Mouse (Mus musculus): Measurements from ENCODE around the gene F12. TPM values are rescaled to one million over a fixed set of nuclear protein-coding genes. Genes with fewer than 3 reads are reported as not detected.
A peak's percentile ranks its signal among the peaks of the same experiment; 100 is the strongest.

F12 gene
- polyA plus RNA-seq, 1 experiment from 2014 or later = 0.41 TPM

DNA sequence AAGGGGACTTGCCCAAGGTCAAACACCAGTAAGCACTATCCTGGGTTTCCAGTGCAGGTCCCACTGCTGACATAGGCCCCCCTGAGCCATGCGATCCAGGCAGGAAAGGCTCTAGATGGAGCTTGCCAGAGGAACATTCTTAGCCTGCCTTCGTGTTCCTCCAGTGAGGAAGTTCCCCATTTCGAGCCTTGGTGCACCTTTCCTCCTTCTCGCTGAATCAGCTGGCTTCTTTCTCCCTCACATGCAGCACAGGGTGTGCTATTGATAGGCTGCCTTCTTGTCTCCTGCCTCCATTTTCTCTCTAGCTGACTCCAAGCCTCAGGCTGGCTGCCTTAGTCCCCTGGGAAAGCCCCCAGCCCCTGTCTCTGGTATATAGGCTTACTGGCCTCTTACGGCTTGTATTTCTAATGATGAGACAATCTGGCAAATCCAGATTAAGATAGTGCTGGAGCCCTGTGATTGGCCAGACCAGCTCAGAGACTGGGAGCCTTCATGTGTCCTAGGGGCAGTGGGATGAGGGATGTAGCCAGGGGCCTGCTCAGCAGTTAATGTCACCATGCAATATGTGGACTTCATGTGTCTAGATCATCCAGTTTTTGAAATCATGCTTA lies 39.3 kb upstream of the F12 start:
- no peak overlapping the region for H3K4me3 ChIP-seq (ENCODE audit: low read depth, low read length)
- H3K4me2 ChIP-seq (replicated peaks; ENCODE audit: low read depth) = no peak overlapping the region
- H3K9ac ChIP-seq (ENCODE audit: low read length) = no peak overlapping the region
- 67% methylated on average over 5 of the region's 5 CpGs for WGBS
- TF ChIP-seq EP300 (optimal IDR thresholded peaks at IDR 0.05) = no peak
- no peak for TF ChIP-seq CTCF (IDR thresholded peaks at IDR 0.05; ENCODE audit: low read depth)
- ATAC-seq (ENCODE audit: low FRiP score, low TSS enrichment) = no peak
- H3K27ac ChIP-seq (replicated peaks) = no peak overlapping the region
- H3K27me3 ChIP-seq (ENCODE audit: control insufficient read depth, insufficient read depth, low read length) = no peaks in the 10 kb centered on the region
- H3K36me3 ChIP-seq (ENCODE audit: control insufficient read depth, insufficient read depth, low read length) = no peaks in the 10 kb centered on the region; the same call in none of the 2 replicates
- H3K4me1 ChIP-seq (replicated peaks; ENCODE audit: control insufficient read depth, insufficient read depth) = 0 out of 2 replicates have a peak, but pooled peaks cover 5% of the 10 kb centered on the region
- H3K9me3 ChIP-seq (ENCODE audit: control insufficient read depth, low read length) = no peaks in the 10 kb centered on the region
- DNase-seq (ENCODE audit: low spot score) = no peak

DNA sequence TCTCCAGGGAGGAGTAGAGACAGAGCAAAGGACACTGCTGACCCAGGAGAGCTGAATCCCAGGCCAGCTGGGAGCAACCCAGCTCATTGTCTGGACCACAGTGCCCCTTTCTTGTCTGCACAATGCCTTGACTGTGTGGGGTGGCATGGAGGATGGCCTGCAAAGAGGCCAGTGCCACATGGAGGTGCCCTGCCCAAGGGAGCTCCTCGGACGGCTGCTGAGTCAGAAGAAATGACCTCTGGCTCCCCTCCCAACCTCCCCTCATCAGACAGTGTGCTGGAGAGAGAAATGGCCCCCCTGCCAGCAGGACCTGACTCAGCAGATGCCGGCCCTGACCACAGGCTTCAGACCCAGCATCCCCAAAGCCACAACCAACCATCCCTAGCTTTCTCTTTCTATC lies 38.6 kb upstream of the F12 start:
- no peak overlapping the region for H3K9ac ChIP-seq (ENCODE audit: low read length)
- no peaks in the 10 kb centered on the region for H3K27me3 ChIP-seq (ENCODE audit: control insufficient read depth, insufficient read depth, low read length)
- H3K4me2 ChIP-seq (replicated peaks; ENCODE audit: low read depth) = 0 out of 2 replicates have a peak overlapping the region, but pooled peaks have one; percentile 96
- DNase-seq (ENCODE audit: low spot score) = no peak
- no peaks in the 10 kb centered on the region; the same call in none of the 2 replicates for H3K36me3 ChIP-seq (ENCODE audit: control insufficient read depth, insufficient read depth, low read length)
- H3K4me3 ChIP-seq (ENCODE audit: low read depth, low read length) = no peak overlapping the region; the same call in 1 of the 2 replicates
- 0 out of 2 replicates have a peak, but pooled peaks have one; percentile 9 for ATAC-seq (ENCODE audit: low FRiP score, low TSS enrichment)
- 20% methylated on average over 3 of the region's 3 CpGs for WGBS
- no peaks in the 10 kb centered on the region for H3K9me3 ChIP-seq (ENCODE audit: control insufficient read depth, low read length)
- 0 out of 2 replicates have a peak, but pooled peaks cover 5% of the 10 kb centered on the region for H3K4me1 ChIP-seq (replicated peaks; ENCODE audit: control insufficient read depth, insufficient read depth)
- no peak overlapping the region for H3K27ac ChIP-seq (replicated peaks)
- TF ChIP-seq EP300 (optimal IDR thresholded peaks at IDR 0.05) = no peak
- no peak for TF ChIP-seq CTCF (IDR thresholded peaks at IDR 0.05; ENCODE audit: low read depth)

DNA sequence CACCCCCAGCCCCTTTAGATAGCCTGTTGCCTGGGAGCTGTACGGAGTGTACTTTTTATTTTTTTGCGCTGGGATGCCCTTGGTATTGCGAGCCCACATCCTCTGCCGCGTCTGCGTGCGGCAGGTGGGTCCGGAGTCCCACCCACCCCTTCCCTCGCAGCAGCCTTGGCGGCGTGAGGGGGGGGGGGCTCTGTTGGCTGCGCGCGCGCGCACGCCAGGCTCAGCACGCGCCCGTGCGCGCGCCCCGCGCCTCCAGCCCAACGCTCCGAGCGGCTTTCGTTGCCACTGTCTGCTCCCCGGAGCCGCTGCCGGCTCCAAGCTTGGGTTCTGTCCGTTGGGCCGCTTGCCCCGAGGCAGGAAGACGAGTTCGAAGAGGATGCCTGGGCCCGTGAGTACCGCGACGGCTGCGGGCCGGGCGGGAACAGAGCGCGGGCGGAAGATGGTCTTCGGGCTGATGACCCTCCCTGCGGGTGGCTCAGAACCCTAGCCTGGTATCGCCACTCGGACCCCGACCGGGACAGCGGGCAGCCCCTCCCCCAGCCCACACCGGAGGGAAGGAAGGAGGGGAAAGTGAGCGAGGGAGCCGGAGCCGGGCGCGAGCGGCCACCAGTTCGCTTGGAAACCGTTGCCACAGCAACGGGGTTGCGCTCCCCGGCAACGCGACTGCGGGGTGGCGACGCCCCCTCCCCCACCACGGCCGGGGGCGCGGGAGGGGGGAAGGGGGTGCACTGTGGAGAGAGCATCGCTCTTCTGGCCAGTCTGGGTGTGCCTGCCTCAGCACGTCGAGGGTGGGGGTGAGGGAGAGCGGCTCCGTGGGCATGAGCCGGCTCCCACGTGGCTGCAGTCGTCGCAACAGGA lies 37.7 kb upstream of the F12 start, which contains the start of gene Prr7:
Gene Prr7 (plus strand): TSS at position 241 of the 858 bp plus-strand sequence.
- H3K9me3 ChIP-seq (ENCODE audit: control insufficient read depth, low read length) = no peaks in the 10 kb centered on the region
- 0 out of 2 replicates have a peak, but pooled peaks cover 5% of the 10 kb centered on the region for H3K4me1 ChIP-seq (replicated peaks; ENCODE audit: control insufficient read depth, insufficient read depth)
- H3K27ac ChIP-seq (replicated peaks) = 0 out of 2 replicates have a peak within 1 kb of the TSS, but pooled peaks have one; percentile 24
- H3K4me3 ChIP-seq (ENCODE audit: low read depth, low read length) = peak within 1 kb of the TSS; percentile 55
- ATAC-seq (ENCODE audit: low FRiP score, low TSS enrichment) (peak; percentile 38; the same call in 1 of the 2 replicates), DNase-seq (ENCODE audit: low spot score) (peak; percentile 42)
- H3K4me2 ChIP-seq (replicated peaks; ENCODE audit: low read depth) = peak within 1 kb of the TSS; percentile 96
- WGBS = under 1% methylated on average over 76 of the region's 84 CpGs
- H3K9ac ChIP-seq (ENCODE audit: low read length) = peak within 1 kb of the TSS; percentile 65
- peaks cover 4% of the 10 kb centered on the region for H3K36me3 ChIP-seq (ENCODE audit: control insufficient read depth, insufficient read depth, low read length)
- no peak for TF ChIP-seq EP300 (optimal IDR thresholded peaks at IDR 0.05)
- TF ChIP-seq CTCF (IDR thresholded peaks at IDR 0.05; ENCODE audit: low read depth) = no peak
- H3K27me3 ChIP-seq (ENCODE audit: control insufficient read depth, insufficient read depth, low read length) = no peaks in the 10 kb centered on the region

DNA sequence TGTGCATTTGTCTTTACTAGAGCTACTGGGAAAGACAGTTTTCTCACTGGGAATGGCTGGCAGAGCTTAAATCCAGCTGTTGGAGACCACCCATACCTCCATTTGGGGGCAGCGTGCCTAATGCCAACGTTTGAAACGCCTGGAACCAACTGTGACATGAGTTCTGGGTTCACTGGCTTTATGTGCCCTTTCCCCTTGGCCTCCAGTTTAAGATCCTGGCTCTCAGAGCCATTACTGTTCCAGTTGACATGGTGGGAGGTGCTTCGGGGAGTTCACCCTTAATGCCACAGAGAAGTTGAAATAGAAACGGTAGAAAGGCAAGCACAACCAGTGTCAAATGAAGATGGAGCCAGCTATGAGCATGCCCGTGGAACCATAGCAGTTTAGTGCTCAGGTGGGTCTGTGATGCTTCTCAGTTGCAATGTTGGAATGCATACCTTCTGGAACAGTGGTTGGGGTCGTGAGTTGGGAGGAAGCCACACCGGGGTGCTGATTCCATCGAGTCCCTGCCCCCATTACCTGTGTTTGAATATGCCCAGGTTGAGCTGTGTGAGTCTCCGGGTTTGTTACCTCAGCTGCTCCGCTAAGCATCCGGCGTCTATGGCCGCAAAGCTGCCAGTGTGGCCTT lies 36.9 kb upstream of the F12 start:
- 0 out of 2 replicates have a peak, but pooled peaks cover 5% of the 10 kb centered on the region for H3K4me1 ChIP-seq (replicated peaks; ENCODE audit: control insufficient read depth, insufficient read depth)
- peak overlapping the region; percentile 65; the same call in 1 of the 2 replicates for H3K9ac ChIP-seq (ENCODE audit: low read length)
- peaks cover 6% of the 10 kb centered on the region for H3K36me3 ChIP-seq (ENCODE audit: control insufficient read depth, insufficient read depth, low read length)
- H3K4me3 ChIP-seq (ENCODE audit: low read depth, low read length) = peak overlapping the region; percentile 55
- TF ChIP-seq CTCF (IDR thresholded peaks at IDR 0.05; ENCODE audit: low read depth) (no peak), EP300 (optimal IDR thresholded peaks at IDR 0.05) (no peak)
- WGBS = 14% methylated on average over 14 of the region's 14 CpGs
- no peaks in the 10 kb centered on the region for H3K27me3 ChIP-seq (ENCODE audit: control insufficient read depth, insufficient read depth, low read length)
- ATAC-seq (ENCODE audit: low FRiP score, low TSS enrichment) (0 out of 2 replicates have a peak, but pooled peaks have one; percentile 1), DNase-seq (ENCODE audit: low spot score) (no peak)
- peak overlapping the region; percentile 96 for H3K4me2 ChIP-seq (replicated peaks; ENCODE audit: low read depth)
- H3K27ac ChIP-seq (replicated peaks) = no peak overlapping the region
- no peaks in the 10 kb centered on the region for H3K9me3 ChIP-seq (ENCODE audit: control insufficient read depth, low read length)

DNA sequence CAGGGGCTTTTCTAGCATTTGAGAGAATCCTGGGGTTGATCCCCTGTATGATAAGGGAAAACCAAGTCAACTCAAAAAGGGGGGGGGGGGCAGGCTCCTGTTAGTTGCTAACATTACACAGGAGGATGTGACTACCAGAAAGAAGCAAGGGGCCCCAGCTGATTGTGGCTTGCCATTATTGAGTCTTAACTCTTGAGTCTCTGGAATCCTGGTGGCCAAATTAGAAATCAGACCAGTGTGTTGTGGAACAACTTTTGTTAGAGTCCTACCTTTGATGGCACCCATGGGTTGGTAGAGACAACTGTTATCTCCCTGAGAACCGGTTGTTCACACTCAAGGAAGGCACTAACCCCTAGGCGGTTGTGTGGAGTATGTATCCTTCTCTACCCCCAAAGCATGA lies 36.4 kb upstream of the F12 start:
- no peak overlapping the region for H3K9ac ChIP-seq (ENCODE audit: low read length)
- H3K4me2 ChIP-seq (replicated peaks; ENCODE audit: low read depth) = no peak overlapping the region
- no peaks in the 10 kb centered on the region for H3K9me3 ChIP-seq (ENCODE audit: control insufficient read depth, low read length)
- H3K36me3 ChIP-seq (ENCODE audit: control insufficient read depth, insufficient read depth, low read length) = peaks cover 10% of the 10 kb centered on the region
- DNase-seq (ENCODE audit: low spot score) (no peak), ATAC-seq (ENCODE audit: low FRiP score, low TSS enrichment) (no peak)
- 49% methylated on average over 2 of the region's 2 CpGs for WGBS
- no peak for TF ChIP-seq CTCF (IDR thresholded peaks at IDR 0.05; ENCODE audit: low read depth)
- TF ChIP-seq EP300 (optimal IDR thresholded peaks at IDR 0.05) = no peak
- 0 out of 2 replicates have a peak, but pooled peaks cover 5% of the 10 kb centered on the region for H3K4me1 ChIP-seq (replicated peaks; ENCODE audit: control insufficient read depth, insufficient read depth)
- H3K4me3 ChIP-seq (ENCODE audit: low read depth, low read length) = no peak overlapping the region
- no peak overlapping the region for H3K27ac ChIP-seq (replicated peaks)
- H3K27me3 ChIP-seq (ENCODE audit: control insufficient read depth, insufficient read depth, low read length) = no peaks in the 10 kb centered on the region
